Mouse (Mus musculus) bone marrow macrophage, adult 2 months (primary cell): ENCODE data around the gene Mr1. TPM values are rescaled to one million over a fixed set of nuclear protein-coding genes. Genes with fewer than 3 reads are reported as not detected.

Experiments used
- H3K27ac ChIP-seq: 2 replicates; pipeline ENCODE4 v1.5.1; 2012; ENCODE audit warnings: low read depth, low read length; ENCODE audit not compliant: insufficient read depth
- H3K4me1 ChIP-seq: 2 replicates; pipeline ENCODE4 v1.6.1; 2012; ENCODE audit warnings: low read length; ENCODE audit not compliant: control insufficient read depth, insufficient read depth
- H3K4me3 ChIP-seq: 2 replicates; pipeline ENCODE4 v1.5.1; 2012; ENCODE audit warnings: mild to moderate bottlenecking, low read length, moderate library complexity; ENCODE audit not compliant: insufficient read depth
- CTCF ChIP-seq: IDR thresholded peaks from 2 replicates; pipeline ENCODE4 v1.5.1; 2012; ENCODE audit warnings: low read depth, mild to moderate bottlenecking, low read length, moderate library complexity
- POLR2A ChIP-seq: IDR thresholded peaks from 2 replicates; pipeline ENCODE4 v1.6.1; 2012; ENCODE audit warnings: mild to moderate bottlenecking, low read depth, low read length, borderline replicate concordance
- polyA plus RNA-seq: library from polyadenylated mRNA; stranded (reverse); fragments of >200 nt; gene quantifications from 2 replicates; pipeline ENCODE4 v1.2.4, GENCODE M21; 2012; ENCODE audit not compliant: missing spikeins, insufficient read depth, insufficient read length

The Mr1 gene
- polyA plus RNA-seq, 1 experiment = 9.2 TPM

GRCm38 (mm10) chr1:155097354-155097753, 49.3 kb downstream of the Mr1 start:
- TF ChIP-seq CTCF (no peak), POLR2A (no peak)
- H3K27ac ChIP-seq = peak overlapping the region; percentile 79

DNA sequence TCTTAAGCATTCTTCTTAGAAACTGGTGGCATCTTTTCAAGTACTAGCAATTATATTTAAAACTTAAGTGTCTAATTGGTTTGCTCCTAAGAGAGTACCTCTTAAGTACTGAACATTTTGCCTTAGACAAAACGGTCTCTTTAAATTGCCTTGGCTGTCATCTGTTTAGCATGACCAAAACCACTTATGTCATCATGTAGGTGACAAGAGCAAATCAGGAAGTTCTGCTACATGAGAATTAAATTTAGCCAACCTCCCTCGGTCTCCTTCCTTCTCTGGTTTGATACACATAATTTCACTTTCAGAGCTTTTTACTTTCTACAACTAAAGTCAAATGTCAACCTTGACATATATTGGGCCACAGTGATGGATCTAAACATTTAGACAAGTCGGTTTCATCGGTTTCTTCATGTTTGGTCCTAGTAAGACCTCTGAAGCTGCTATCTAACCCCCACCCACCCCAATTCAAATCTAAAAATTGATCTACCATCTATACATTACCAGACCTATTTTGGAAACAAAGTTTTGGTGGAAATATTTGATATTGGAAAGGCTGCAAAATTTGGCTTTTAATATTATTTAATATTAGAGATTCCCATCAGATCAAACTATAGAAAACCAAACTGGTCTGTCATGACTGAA, 49.9 kb downstream of the Mr1 start:
- H3K4me3 ChIP-seq = peak overlapping the region; percentile 80
- TF ChIP-seq POLR2A (no peak), CTCF (no peak)
- H3K27ac ChIP-seq = peak overlapping the region; percentile 79
- H3K4me1 ChIP-seq = peaks cover 29% of the 10 kb centered on the region

More at GRCm38 (mm10) chr1:155097354-155097753, 49.3 kb downstream of the Mr1 start:
- peak overlapping the region; percentile 80 for H3K4me3 ChIP-seq
- peaks cover 24% of the 10 kb centered on the region for H3K4me1 ChIP-seq

DNA sequence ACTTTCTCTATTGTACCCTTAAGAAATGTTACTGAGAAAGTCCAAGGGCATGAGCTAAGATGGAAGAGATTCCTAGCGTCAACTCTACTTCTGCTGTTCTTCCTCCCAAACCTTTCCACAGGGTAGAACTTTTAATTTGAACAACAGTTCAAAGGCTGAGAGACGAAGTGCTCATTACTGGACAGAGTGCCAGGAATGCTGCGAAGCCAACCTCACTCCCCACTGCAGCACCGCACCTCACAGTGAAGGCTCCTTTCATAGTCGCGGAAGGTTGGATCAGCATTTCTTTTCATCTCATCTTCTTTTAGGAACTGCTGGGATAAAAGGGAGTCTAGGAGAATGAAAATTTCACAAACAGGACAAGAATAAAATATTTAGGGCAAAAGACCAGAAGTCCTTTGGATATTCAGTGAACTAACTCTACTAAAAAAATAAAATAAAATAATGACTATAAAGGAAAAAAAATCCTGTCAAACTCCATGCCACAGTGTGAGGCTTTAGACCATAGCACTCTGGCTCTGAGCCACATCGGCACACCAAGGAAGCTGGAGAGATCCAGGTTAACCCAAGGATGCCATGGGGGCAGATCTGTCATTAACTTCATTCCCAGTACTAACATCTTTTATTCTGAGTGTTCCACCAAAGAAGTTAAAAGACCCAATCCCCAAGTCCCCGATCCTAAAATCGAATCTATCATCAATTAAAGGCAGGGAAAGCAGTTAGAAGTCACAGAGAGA, 52.5 kb downstream of the Mr1 start:
- H3K27ac ChIP-seq = no peak overlapping the region
- H3K4me3 ChIP-seq = no peak overlapping the region
- TF ChIP-seq CTCF (no peak), POLR2A (no peak)
- peaks cover 47% of the 10 kb centered on the region for H3K4me1 ChIP-seq

- Histone ChIP-seq H3K4me3 (no peak overlapping the region), H3K27ac (no peak overlapping the region), H3K4me1 (peaks cover 49% of the 10 kb centered on the region)
- TF ChIP-seq POLR2A (no peak), CTCF (no peak)
Measured at GRCm38 (mm10) chr1:155093145-155093791, 53.3 kb downstream of the Mr1 start.

GRCm38 (mm10) chr1:155091842-155092800, 54.5 kb downstream of the Mr1 start:
- Histone ChIP-seq H3K27ac (peak overlapping the region; percentile 78), H3K4me3 (no peak overlapping the region), H3K4me1 (peaks cover 54% of the 10 kb centered on the region)
- TF ChIP-seq CTCF (no peak), POLR2A (no peak)

GRCm38 (mm10) chr1:155091374-155091841, 55.2 kb downstream of the Mr1 start:
- peak overlapping the region; percentile 87 for H3K27ac ChIP-seq
- no peak overlapping the region for H3K4me3 ChIP-seq
- peaks cover 61% of the 10 kb centered on the region for H3K4me1 ChIP-seq
- TF ChIP-seq CTCF = no peak
- TF ChIP-seq POLR2A = no peak

DNA sequence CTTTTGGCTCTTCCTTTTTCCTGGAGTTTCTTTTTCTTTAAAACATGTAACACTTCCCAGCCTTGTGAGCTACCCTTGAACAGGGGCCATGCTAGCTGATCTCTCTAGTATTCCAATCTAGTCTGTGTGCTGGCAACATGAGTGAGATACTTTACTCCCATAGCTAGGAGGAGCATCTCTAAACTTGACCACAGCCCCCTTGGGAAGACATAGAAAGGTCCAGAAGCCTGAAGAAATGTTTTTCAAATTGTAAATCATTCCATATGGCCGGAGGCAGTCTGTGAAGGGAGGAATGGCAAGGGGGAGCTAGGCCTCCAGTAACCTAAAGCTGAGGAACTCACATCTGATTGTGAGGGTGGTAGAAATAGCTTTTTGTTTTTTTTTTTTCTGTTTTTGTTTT, 55.9 kb downstream of the Mr1 start:
- TF ChIP-seq CTCF (no peak), POLR2A (no peak)
- Histone ChIP-seq H3K4me3 (no peak overlapping the region), H3K27ac (peak overlapping the region; percentile 87; the same call in 1 of the 2 replicates), H3K4me1 (peaks cover 60% of the 10 kb centered on the region)

DNA sequence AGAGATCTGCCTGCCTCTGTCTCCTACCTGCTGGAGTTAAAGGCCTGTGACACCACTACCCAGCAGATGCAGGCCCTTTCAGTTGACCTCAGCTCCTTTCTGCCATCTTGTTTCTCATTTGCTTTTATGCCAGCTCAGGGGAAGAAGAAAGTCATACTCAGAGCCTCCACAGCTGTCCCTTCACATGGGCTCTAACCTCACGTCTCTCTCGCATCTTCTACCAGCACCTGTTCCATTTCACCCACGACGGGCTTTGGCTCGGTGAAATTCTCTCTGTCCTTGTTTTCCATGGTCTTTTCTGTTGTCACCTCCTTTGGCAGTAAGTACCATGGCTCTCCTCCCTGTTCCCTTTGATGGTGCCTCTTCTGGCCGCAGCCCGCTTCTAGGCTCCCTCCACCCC, 56.3 kb downstream of the Mr1 start:
- Histone ChIP-seq H3K4me1 (peaks cover 56% of the 10 kb centered on the region), H3K27ac (peak overlapping the region; percentile 87; the same call in 1 of the 2 replicates), H3K4me3 (no peak overlapping the region)
- TF ChIP-seq CTCF (no peak), POLR2A (no peak)
